Mouse (Mus musculus) bone marrow, adult 2 months (tissue): ENCODE measurements at regions not wholly inside any gene's neighbourhood (a gene's known extent, or its start where the extent isn't known, plus 50 kb on each side); places are given as distances from the start of the nearest gene placed in this dataset.

ENCODE experiments used
- CTCF ChIP-seq: fragments of 200-500 bp; IDR thresholded peaks from 2 replicates; pipeline ENCODE4 v1.5.1; 2011; ENCODE audit warnings: low read length, control low read depth; ENCODE audit not compliant: control insufficient read depth, insufficient read depth
- POLR2A ChIP-seq: fragments of 200-500 bp; IDR thresholded peaks from 2 replicates; pipeline ENCODE4 v1.6.1; 2011; ENCODE audit warnings: low read depth, mild to moderate bottlenecking, control low read depth, low read length, borderline replicate concordance; ENCODE audit not compliant: control insufficient read depth

DNA sequence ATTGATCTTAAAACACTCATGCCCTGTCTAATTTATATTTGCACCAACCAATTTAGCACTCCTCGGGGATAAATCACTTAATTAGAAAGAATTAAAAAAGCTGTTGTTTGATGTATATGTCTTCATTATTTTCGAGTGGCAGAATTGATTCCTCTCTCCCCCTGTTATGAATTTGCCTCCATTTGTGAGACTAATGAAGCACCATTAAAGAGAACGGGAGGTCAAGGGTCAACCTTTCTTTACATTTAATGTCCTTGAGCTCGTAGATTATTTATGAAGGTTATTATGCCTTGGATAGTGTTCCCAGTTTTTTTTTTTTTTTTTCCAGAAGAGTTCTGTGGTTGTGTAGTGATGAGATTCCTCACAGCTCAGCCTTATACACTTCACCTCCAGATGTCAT lies 277.0 kb upstream of the Jag1 start:
- no peak for TF ChIP-seq CTCF
- no peak for TF ChIP-seq POLR2A
